Mouse (Mus musculus): ENCODE results near the gene Slc4a10.

Gene Slc4a10

GRCm38 (mm10) chr2:62357259-62357658 is 311.0 kb downstream of the Slc4a10 start:
- no peak for DNase-seq

GRCm38 (mm10) chr2:62360872-62361271 is 314.6 kb downstream of the Slc4a10 start:
- no peak for DNase-seq

- DNase-seq, result no peak
These were observed 315.3 kb downstream of the Slc4a10 start for GRCm38 (mm10) chr2:62361514-62361913.

GRCm38 (mm10) chr2:62362211-62362610 is 315.9 kb downstream of the Slc4a10 start:
- no peak for DNase-seq

- DNase-seq, result no peak
These were observed 317.3 kb downstream of the Slc4a10 start for GRCm38 (mm10) chr2:62363606-62364005.

- DNase-seq, result no peak
These were observed 322.2 kb downstream of the Slc4a10 start for GRCm38 (mm10) chr2:62368349-62369053.

- no peak for DNase-seq
These were observed 323.8 kb downstream of the Slc4a10 start for GRCm38 (mm10) chr2:62370048-62370447.

GRCm38 (mm10) chr2:62373692-62374091 is 327.4 kb downstream of the Slc4a10 start:
- no peak for DNase-seq
